Mouse (Mus musculus) limb, embryonic 14.5 days (tissue): ENCODE measurements around the gene Chek1. TPM values are rescaled to one million over a fixed set of nuclear protein-coding genes. Genes with fewer than 3 reads are reported as not detected.
A peak's percentile ranks its signal among the peaks of the same experiment; 100 is the strongest.

Source experiments
- ATAC-seq: fragments of 200-750 bp; cut with Nextera tagmentation; 2 replicates; pipeline ENCODE4 v1.8.0; 2017; ENCODE audit warnings: low read depth, moderate number of reproducible peaks, moderate TSS enrichment; ENCODE audit not compliant: low FRiP score
- DNase-seq: peaks from one replicate; pipeline ENCODE4 v3.0.0-alpha.2; 2015; ENCODE audit warnings: low spot score
- H3K27ac ChIP-seq: fragments of 300-500 bp; sonication (generic); replicated peaks from 2 replicates; pipeline ENCODE4 v1.5.1; 2014; ENCODE audit warnings: low read depth, mild to moderate bottlenecking, low read length, moderate library complexity, mixed read lengths
- H3K27me3 ChIP-seq: fragments of 300-500 bp; sonication (generic); 2 replicates; pipeline ENCODE4 v1.6.1; 2014; ENCODE audit warnings: low read length, mixed read lengths; ENCODE audit not compliant: control insufficient read depth, insufficient read depth
- H3K36me3 ChIP-seq: fragments of 300-500 bp; sonication (generic); 2 replicates; pipeline ENCODE4 v1.6.1; 2014; ENCODE audit warnings: mild to moderate bottlenecking, low read length, moderate library complexity, mixed read lengths; ENCODE audit not compliant: control insufficient read depth, insufficient read depth
- H3K4me1 ChIP-seq: fragments of 300-500 bp; sonication (generic); 2 replicates; pipeline ENCODE4 v1.6.1; 2014; ENCODE audit warnings: antibody characterized with exemption, low read length, mixed read lengths; ENCODE audit not compliant: control insufficient read depth, insufficient read depth
- H3K4me2 ChIP-seq: fragments of 300-500 bp; sonication (generic); replicated peaks from 2 replicates; pipeline ENCODE4 v1.6.1; 2014; ENCODE audit warnings: low read depth, mild to moderate bottlenecking, low read length, moderate library complexity; ENCODE audit not compliant: severe bottlenecking
- H3K4me3 ChIP-seq: fragments of 300-500 bp; sonication (generic); replicated peaks from 2 replicates; pipeline ENCODE4 v1.5.1; 2014; ENCODE audit warnings: low read length
- H3K9ac ChIP-seq: fragments of 300-500 bp; sonication (generic); 2 replicates; pipeline ENCODE4 v1.6.1; 2014; ENCODE audit warnings: mild to moderate bottlenecking, low read depth, low read length, moderate library complexity; ENCODE audit not compliant: severe bottlenecking
- H3K9me3 ChIP-seq: fragments of 300-500 bp; sonication (generic); 2 replicates; pipeline ENCODE4 v1.6.1; 2016; ENCODE audit warnings: low read length; ENCODE audit not compliant: control insufficient read depth
- POLR2A ChIP-seq: fragments of 200-500 bp; IDR thresholded peaks from 2 replicates; pipeline ENCODE4 v1.8.0; 2012; ENCODE audit warnings: inconsistent platforms, mild to moderate bottlenecking, moderate library complexity, borderline replicate concordance; ENCODE audit not compliant: insufficient read depth, insufficient read length; ENCODE audit errors: extremely low read depth
- WGBS: fragments of 180-500 bp; shearing (Covaris S2); extraction: QIAGEN DNeasy Blood & Tissue Kit; methylation state at CpG from one replicate; pipeline ENCODE4 v1.1.7; 2014; 5-methylcytosine and 5-hydroxymethylcytosine counted together
- polyA plus RNA-seq, 2 experiments: library from polyadenylated mRNA; depleted of rRNA in 1 of 2; stranded (reverse) in 1 of 2; unstranded in 1 of 2; fragments of >200 nt; fragmentation: Nextera tagmentation in 1 of 2; extraction: Ambion mirVana in 1 of 2; gene quantifications; 2 replicates each; pipeline versions ENCODE4 v1.2.1 to v1.2.3; 2012 to 2014

The Chek1 gene
- polyA plus RNA-seq, 2 experiments, result 18.4 to 32.7 TPM

DNA sequence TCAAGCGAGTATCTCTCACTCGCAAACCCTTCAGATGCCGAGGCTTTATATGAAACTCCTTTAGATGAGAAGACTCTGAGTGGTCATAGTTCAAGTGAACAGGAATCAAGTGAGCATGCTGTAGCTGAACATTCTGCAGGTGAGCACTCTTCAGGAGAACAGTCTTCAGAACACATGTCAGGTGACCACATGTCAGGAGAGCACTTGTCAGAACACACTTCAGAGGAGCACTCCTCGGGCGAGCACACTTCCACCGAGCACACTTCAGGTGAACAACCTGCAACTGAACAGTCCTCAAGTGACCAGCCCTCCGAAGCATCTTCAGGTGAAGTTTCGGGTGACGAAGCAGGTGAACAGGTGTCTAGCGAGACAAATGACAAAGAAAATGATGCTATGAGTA is 32.6 kb downstream of the Chek1 start:
- Histone ChIP-seq H3K4me2 (no peak overlapping the region), H3K4me3 (no peak overlapping the region), H3K4me1 (no peaks in the 10 kb centered on the region), H3K27me3 (no peaks in the 10 kb centered on the region), H3K9me3 (no peaks in the 10 kb centered on the region), H3K36me3 (no peaks in the 10 kb centered on the region), H3K27ac (no peak overlapping the region), H3K9ac (no peak overlapping the region)
- no peak for DNase-seq
- WGBS, result 94% methylated on average over 10 of the region's 10 CpGs
- no peak for ATAC-seq
- no peak for TF ChIP-seq POLR2A

DNA sequence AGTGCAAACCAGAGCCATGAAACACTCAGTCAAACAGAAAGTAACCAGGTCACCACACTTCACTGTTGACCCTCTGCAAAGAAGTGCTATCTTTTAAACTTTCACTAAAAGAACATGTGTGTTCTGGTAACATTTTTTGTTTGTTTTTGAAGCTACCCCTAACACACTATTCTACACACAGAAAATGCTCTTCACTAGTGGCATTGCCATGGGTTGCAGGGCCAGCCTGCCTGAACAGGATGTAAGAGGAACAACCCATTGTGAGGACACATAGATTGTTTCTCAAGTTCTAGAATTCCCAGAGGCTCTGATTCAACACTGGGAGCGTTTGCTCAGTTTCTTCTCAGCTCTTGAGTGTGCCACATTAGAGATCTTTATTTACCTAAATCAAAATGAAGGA is 33.9 kb downstream of the Chek1 start, which contains the start of gene Acrv1:
Gene Acrv1 (plus strand): TSS at position 301 of the 400 bp plus-strand sequence.
- H3K27me3 ChIP-seq, result no peaks in the 10 kb centered on the region
- no peak for ATAC-seq

DNA sequence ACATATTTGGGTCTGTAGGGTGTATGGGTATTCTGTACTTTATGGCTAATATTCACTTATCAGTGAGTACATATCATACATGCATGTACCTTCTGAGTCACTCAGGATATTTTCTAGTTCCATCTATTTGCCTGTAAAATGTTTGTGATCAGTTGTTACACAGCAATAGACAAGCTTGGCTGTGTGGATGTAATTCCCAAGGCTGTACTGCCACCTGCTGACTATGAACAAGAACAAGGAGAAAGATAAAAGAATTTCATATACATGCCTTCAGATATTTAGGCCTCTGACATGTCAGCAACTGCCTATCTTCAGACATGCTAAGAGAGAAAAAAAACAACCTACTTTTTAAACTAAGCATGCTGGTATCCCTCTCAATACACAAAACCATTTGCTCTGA is 39.5 kb downstream of the Chek1 start:
- DNase-seq (no peak), ATAC-seq (no peak)
- no peak overlapping the region for H3K4me3 ChIP-seq
- H3K27me3 ChIP-seq, result no peaks in the 10 kb centered on the region
- no peaks in the 10 kb centered on the region for H3K9me3 ChIP-seq
- H3K4me2 ChIP-seq, result no peak overlapping the region
- no peaks in the 10 kb centered on the region for H3K36me3 ChIP-seq
- no peaks in the 10 kb centered on the region for H3K4me1 ChIP-seq
- no peak overlapping the region for H3K9ac ChIP-seq
- H3K27ac ChIP-seq, result no peak overlapping the region
- no peak for TF ChIP-seq POLR2A

More for the DNA sequence above, 33.9 kb downstream of the Chek1 start, which contains the start of gene Acrv1:
- Histone ChIP-seq H3K36me3 (no peaks in the 10 kb centered on the region), H3K4me2 (no peak within 1 kb of the TSS), H3K9me3 (no peaks in the 10 kb centered on the region), H3K27ac (no peak within 1 kb of the TSS), H3K4me1 (no peaks in the 10 kb centered on the region), H3K4me3 (no peak within 1 kb of the TSS), H3K9ac (no peak within 1 kb of the TSS)
- DNase-seq, result no peak
- WGBS, result 66% methylated on average over 1 of the region's 1 CpGs
- no peak for TF ChIP-seq POLR2A

DNA sequence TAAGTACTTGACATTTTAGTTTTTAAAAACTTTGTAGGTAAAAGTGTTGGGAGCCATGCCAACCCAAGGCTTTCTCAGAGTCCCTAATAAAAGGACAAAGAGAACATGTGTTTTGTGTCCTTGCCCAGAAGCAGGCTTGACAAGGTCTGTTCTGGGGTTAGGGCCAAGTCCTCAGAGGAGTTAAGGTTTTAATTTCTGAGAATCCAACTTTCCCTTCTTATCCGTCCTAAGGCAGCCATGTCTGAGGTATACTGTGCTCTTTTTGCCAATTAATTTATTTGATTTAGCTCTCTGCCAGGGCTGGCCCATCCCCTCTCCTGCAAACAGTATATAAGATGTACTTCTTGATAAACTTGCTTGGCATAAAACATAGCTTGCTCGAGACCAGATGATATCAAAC is 45.4 kb downstream of the Chek1 start:
- H3K9me3 ChIP-seq, result no peaks in the 10 kb centered on the region
- no peaks in the 10 kb centered on the region for H3K27me3 ChIP-seq
- ATAC-seq (no peak), DNase-seq (peak; percentile 5)
- H3K36me3 ChIP-seq, result no peaks in the 10 kb centered on the region
- no peaks in the 10 kb centered on the region for H3K4me1 ChIP-seq
- H3K9ac ChIP-seq, result no peak overlapping the region
- H3K4me3 ChIP-seq, result no peak overlapping the region
- no peak overlapping the region for H3K27ac ChIP-seq
- TF ChIP-seq POLR2A, result no peak
- WGBS, result 57% methylated on average over 2 of the region's 2 CpGs
- no peak overlapping the region for H3K4me2 ChIP-seq

Other genes starting within 250 kb of the Chek1 start
- gene Gm5615, start 185.1 kb downstream of the Chek1 start, polyA plus RNA-seq (2012; rRNA removed), result not detected in 2 replicates
- gene Gm5615, start 185.1 kb downstream of the Chek1 start, polyA plus RNA-seq (2014; fragmentation: Nextera tagmentation; extraction: Ambion mirVana), result not detected in 2 replicates
- not detected in 2 replicates for gene Gm17689, start 144.4 kb downstream of the Chek1 start, polyA plus RNA-seq (2012; rRNA removed)
- not detected in 2 replicates for gene Gm17689, start 144.4 kb downstream of the Chek1 start, polyA plus RNA-seq (2014; fragmentation: Nextera tagmentation; extraction: Ambion mirVana)
- not detected in 2 replicates for gene A630095E13Rik, start 83.7 kb downstream of the Chek1 start, polyA plus RNA-seq (2012; rRNA removed)
- gene A630095E13Rik, start 83.7 kb downstream of the Chek1 start, polyA plus RNA-seq (2014; fragmentation: Nextera tagmentation; extraction: Ambion mirVana), result not detected in 2 replicates
- not detected in 2 replicates for gene Acrv1, start 33.8 kb downstream of the Chek1 start, polyA plus RNA-seq (2012; rRNA removed)
- gene Acrv1, start 33.8 kb downstream of the Chek1 start, polyA plus RNA-seq (2014; fragmentation: Nextera tagmentation; extraction: Ambion mirVana), result not detected in 2 replicates
- gene Stt3a, start 40.6 kb upstream of the Chek1 start, polyA plus RNA-seq (2012; rRNA removed), result 264 and 309 TPM in 2 replicates
- 245 and 251 TPM in 2 replicates for gene Stt3a, start 40.6 kb upstream of the Chek1 start, polyA plus RNA-seq (2014; fragmentation: Nextera tagmentation; extraction: Ambion mirVana)
- 85.9 and 104 TPM in 2 replicates for gene Ei24, start 70.3 kb upstream of the Chek1 start, polyA plus RNA-seq (2012; rRNA removed)
- 57.9 and 58.1 TPM in 2 replicates for gene Ei24, start 70.3 kb upstream of the Chek1 start, polyA plus RNA-seq (2014; fragmentation: Nextera tagmentation; extraction: Ambion mirVana)
- gene Fez1, start 94.8 kb upstream of the Chek1 start, polyA plus RNA-seq (2012; rRNA removed), result 18.6 and 28.0 TPM in 2 replicates
- 36.0 and 44.4 TPM in 2 replicates for gene Fez1, start 94.8 kb upstream of the Chek1 start, polyA plus RNA-seq (2014; fragmentation: Nextera tagmentation; extraction: Ambion mirVana)